Mouse (Mus musculus) CH12F3 (cell line): ENCODE data around the gene Ccser2.

Source experiments
- in situ Hi-C: fragments of 300-500 bp; cut with MboI; formaldehyde crosslinking; loops from 2 replicates; pipeline ENCODE4 v1.14.3; 2020; ENCODE audit warnings: low sequenced_read_pairs

Ccser2 gene

DNA sequence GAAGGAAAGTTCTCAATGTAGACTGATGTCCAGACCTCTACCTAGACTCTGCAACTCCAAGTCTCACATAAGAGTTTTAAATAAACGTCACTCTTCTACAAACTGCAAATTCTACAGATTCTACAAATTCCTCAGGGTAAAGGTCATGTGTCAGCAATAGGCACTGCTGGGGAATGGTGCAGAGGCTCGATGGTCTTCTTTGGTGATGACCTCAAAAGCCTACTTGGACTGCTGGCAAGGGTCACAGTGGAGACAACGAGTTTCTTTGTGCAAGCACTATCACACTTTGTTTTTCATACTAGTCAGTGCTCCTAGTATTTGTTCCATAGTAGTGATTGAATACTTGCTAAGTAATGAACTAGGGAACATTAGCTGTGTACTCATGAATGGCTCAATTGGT lies 85.0 kb downstream of the Ccser2 start:
- in situ Hi-C loops: no loop called here

DNA sequence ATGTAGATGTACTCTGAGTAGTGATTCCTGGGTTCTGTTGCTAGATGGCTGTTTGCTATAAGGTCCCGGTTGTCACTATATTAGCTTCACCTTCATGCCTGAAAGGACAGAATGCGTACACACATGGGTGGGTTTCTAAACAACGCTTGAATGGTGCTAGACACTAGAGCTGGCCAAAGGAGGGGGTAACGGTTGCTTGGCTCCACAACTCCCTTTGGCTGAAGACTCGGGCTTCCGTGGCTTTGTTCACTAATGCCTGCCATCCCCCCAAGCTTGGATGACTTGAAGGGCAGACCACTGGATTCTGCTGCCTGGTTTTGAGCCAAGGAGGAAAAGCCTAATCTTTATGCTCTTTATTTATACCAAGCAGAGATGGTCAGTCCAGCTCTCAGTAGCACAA lies 98.3 kb downstream of the Ccser2 start:
- in situ Hi-C loops: no loop called here

DNA sequence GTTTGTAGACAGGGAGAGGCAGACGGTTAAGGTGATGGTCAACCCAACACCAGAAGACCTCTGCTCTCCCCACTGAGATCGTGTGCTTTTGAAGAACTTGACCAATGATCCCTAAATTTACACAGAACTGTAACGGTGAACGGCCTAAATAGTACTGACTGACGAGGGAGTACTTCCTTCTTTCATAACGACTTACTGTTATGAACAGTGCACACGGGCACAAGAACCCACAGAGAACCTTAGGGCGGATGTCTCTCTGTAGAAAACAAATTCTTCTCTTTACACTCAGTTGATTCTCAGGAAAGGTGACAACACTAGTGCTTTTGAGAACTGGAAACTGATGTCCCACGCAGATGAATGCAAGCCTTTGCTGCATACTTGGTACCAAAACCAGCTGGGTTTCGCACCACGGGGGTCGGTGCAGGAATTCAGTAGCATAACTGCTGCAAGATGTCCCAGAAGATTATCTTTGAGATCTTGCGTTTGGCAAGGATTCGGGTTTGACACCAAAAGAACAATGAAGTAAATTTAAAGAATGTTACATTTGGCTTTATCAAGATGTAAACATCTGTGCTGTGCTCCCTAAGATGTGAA lies 99.7 kb downstream of the Ccser2 start:
- in situ Hi-C loops: loop anchor here (10.0 kb wide), 1 partner anchor 166 kb away; no protein-coding TSS in a partner anchor

DNA sequence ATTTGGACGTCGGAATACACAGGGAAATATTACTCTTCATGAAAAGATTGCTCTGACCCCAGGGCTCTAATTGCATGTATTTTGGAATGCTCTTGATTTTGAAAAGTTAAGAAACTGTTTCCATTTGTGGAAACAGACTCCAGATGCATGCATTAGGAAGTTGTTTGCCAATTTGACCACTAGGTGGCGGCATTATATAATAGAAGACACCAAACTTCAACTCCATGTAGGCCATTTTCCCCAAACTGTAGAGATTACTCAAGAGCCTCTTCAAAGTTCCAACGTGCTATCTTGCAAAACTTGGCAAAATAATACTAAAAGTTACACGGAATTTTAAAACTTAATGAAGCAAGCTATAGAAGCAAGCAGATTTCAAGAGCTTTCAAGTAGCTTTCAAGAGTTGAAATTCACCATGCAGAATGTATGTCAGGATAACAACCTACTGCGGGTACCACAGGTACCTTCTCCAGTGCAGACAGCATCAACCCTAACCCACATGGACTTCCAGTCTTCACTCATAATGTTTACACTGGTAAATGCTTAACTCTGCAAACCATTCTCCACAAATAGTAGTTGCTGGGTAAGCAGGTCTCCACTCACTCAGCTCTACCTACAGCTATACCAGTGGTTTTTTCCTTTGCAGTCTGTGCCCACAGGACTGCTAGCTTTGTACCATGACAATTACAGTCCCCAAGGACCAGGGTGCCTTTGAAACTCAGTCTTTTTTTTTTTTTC lies 101.4 kb downstream of the Ccser2 start:
- in situ Hi-C loops: loop anchor here (10.0 kb wide), 1 partner anchor 168 kb away; no protein-coding TSS in a partner anchor

DNA sequence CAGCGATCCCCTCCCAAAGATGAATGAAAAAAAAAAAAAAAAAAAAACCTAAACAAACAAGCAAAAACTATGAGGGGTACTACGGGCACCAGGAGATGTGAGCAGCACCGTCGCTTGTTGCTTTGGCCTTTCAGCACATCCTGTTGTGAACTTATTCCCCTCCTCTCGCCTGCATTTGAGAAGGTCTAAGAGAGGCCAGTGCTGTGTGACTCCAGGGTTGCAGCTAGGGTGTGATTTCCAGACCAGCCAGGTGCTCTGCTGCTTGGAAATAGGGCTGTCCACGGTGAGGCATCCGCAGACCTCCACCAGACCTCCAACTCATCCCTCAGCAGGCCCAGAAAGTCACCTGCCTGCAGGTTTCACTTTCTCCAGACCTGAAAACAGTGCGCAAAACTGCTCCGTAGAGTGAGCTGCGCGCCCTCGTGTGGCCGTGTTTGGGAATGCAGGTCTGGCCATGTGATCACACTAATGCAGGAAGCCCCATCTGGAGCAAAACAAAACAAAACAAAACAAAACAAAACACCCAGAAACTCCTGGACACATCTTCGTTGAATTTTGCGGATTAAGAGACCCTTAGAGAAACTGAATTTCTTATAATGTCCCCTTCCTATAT lies 104.6 kb downstream of the Ccser2 start:
- in situ Hi-C loops: loop anchor here (5.0 to 10.0 kb wide), 2 partner anchors 73 to 171 kb away; no protein-coding TSS in a partner anchor

DNA sequence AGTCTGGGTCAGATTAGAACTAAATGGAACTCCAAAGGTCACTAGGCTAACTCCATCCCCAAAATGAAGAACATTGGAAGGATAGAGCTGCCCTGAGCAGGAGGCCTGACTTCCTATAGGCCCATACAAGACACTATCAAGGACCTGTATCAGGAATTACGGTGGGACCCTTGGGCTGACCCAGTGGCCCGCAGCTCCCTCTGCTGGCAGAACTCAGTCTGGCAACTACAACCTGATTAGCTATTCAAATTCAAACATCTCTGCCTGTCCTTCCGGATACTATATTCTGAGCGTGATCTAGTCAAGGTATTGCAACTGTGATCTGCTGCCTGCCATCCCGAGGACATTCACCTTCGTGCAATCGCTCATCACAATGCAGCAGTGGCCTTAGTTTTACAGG lies 106.2 kb downstream of the Ccser2 start:
- in situ Hi-C loops: loop anchor here (5.0 to 10.0 kb wide), 2 partner anchors 75 to 172 kb away; no protein-coding TSS in a partner anchor

DNA sequence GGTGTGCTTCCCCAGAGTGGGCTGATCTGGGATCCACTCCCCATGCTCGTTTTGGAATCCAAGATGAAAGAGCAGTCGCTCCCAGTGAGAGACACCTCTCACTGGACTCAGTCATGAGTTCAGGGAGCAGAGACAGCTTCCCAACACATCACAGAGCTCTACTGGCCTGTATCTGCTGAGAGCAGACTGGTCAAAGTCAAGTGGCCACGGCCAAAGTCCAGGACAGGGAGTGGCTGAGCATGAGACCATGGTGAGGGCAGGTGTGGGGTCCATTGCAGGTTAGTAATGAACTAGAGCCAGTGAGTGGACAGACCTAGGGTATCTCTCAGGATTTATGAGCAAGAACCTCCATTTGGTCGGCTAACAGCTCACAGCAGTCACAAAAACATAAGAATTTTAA lies 109.6 kb downstream of the Ccser2 start:
- in situ Hi-C loops: no loop called here

DNA sequence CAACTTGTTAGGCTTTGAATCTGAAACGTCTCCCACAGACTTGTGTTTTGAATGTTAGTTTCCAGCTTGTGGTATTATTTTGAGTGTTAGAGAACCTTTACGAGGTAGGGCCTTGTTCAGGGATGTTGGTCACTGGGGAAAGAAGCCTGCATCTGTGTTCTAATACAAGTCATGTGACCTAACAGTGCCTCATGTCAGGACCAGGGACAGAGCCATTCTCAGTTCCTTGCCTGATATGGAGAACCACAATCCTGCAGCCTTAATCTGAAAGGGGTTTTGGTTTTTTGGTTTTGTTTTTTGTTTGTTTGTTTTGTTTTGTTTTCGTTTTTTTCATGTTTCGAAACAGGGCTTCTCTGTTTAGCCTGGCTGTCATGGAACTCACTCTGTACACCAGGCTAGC lies 115.6 kb downstream of the Ccser2 start:
- in situ Hi-C loops: no loop called here

DNA sequence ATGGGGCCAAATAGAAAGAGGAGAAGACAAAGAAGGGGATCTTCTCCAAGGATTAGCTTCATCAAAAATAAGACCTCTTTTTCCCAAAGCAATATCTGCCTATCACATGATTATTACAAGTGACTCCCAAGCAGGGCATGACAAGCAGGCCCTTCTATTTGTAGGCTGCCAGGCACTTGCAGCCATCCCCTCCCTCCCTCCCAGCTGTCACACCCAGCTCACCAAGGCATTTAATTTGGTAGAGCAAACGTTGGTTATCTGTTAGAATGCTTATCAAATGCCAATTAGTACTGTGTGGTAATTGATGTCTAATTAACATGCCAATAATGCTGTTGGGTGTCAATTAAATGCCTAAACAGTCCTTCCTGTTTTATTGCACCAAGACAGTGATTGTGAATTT lies 119.7 kb downstream of the Ccser2 start:
- in situ Hi-C loops: no loop called here
